Mouse (Mus musculus): ENCODE measurements around the gene Map4. TPM values are rescaled to one million over a fixed set of nuclear protein-coding genes. Genes with fewer than 3 reads are reported as not detected.

Gene Map4
- polyA plus RNA-seq, 1 experiment from 2014 or later: 54.4 TPM

DNA sequence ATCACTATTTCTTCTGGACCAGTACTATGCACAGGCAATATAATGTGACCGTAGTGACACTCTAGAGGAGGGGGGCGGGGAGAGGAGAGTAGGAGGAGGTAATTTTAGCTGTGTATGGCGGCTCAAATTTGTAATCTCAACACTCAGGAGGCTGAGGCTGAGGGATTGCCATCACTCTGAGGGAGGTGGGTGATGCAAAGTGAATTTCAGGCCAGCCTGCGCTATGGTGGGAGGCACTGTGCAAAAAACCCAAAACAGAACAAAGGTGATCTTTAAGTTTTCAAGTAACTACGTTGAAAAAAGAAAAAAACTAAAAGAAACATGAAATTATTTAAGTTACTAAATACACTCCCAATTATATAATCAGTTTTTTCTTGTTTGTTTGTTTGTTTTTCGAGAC, 508 bp upstream of the Map4 start:
- H3K4me2 ChIP-seq (replicated peaks): peak overlapping the region; percentile 52
- H3K27me3 ChIP-seq (replicated peaks): no peaks in the 10 kb centered on the region
- WGBS: 71% methylated on average over 6 of the region's 6 CpGs
- peak overlapping the region; percentile 71 for H3K4me3 ChIP-seq (replicated peaks)
- no peak for ATAC-seq
- H3K27ac ChIP-seq: peak overlapping the region; percentile 95
- H3K4me1 ChIP-seq (replicated peaks): 0 out of 2 replicates have a peak, but pooled peaks cover 2% of the 10 kb centered on the region
- no peaks in the 10 kb centered on the region for H3K9me3 ChIP-seq
- H3K9ac ChIP-seq: no peak overlapping the region
- no peaks in the 10 kb centered on the region for H3K36me3 ChIP-seq

DNA sequence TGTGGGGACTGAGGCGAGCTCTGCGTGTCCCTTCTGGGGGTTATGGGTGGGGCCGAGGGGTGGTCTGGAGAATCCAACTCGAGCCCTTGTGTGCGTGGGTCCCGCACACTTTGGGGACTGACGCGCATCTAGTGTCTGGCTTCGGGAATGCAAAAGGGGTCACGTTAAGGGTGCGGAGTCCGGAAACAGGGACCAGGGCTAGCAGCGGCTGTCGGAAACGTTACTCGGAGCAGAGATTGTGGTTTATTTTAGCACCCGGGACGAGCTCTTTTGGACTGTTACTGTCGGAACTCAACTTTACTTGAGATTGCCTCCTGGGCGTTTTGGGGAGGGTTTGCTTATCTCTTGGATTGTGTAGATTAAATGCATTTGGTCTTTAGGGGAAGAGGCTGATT, 1.1 kb downstream of the Map4 start:
- under 1% methylated on average over 20 of the region's 20 CpGs for WGBS
- ATAC-seq: no peak
- H3K36me3 ChIP-seq: no peaks in the 10 kb centered on the region
- H3K4me2 ChIP-seq (replicated peaks): peak overlapping the region; percentile 82
- 0 out of 2 replicates have a peak, but pooled peaks cover 2% of the 10 kb centered on the region for H3K4me1 ChIP-seq (replicated peaks)
- H3K9ac ChIP-seq: peak overlapping the region; percentile 76
- H3K27me3 ChIP-seq (replicated peaks): no peaks in the 10 kb centered on the region
- no peaks in the 10 kb centered on the region for H3K9me3 ChIP-seq
- peak overlapping the region; percentile 71 for H3K4me3 ChIP-seq (replicated peaks)
- H3K27ac ChIP-seq: peak overlapping the region; percentile 95

DNA sequence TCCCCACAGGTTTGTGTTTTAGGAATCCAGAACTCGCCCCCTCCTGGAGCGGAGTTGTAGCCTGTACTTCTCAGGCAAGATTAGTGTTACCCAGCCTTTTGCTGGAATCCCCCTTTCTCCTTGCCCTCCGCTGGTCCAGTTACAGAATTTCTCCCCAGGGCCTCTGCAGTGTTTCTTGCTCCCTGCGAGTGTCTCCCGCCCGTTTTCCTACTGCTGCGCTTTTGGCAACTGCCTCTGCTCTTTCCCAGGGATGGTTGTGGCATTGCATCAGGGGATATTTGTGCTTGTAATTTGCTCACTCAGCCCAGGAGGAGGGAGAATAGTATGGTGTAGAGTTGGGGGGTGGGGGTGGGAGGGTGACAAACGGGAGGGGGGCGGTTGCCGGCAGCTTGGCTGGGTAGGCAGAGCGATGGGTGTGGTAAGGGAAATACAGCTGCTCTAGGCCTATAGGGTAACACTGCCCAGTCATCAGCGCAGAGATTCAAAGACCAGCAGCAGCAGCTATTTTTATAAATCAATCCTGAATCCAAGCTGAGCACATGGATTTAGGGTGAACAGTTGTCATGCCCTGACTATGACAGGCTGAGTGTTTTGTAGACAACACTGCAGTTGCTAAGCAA, 1.6 kb downstream of the Map4 start:
- WGBS: 2% methylated on average over 12 of the region's 12 CpGs
- no peak for ATAC-seq
- H3K9me3 ChIP-seq: no peaks in the 10 kb centered on the region
- H3K27me3 ChIP-seq (replicated peaks): no peaks in the 10 kb centered on the region
- H3K27ac ChIP-seq: peak overlapping the region; percentile 95
- H3K36me3 ChIP-seq: no peaks in the 10 kb centered on the region
- H3K4me2 ChIP-seq (replicated peaks): peak overlapping the region; percentile 82
- 0 out of 2 replicates have a peak, but pooled peaks cover 2% of the 10 kb centered on the region for H3K4me1 ChIP-seq (replicated peaks)
- peak overlapping the region; percentile 71 for H3K4me3 ChIP-seq (replicated peaks)
- peak overlapping the region; percentile 76 for H3K9ac ChIP-seq

DNA sequence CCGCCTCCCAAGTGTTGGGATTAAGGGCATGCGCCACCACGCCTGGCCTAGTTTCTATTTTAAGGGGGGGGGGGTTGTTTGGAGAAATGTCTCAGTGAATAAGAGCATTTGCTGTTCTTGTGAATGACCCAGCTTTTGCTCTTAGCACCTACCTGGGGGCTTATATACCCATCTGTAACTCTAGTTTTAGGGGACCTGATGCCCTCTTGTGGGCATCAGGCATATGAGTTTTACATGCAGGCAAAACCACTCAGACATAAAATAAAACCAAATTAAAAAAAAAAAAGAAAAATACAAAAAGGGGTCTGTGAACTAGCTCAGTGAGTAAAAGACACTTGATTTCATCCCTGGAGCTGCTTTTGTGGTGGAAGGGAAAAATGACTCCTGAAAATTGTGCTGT, 8.1 kb downstream of the Map4 start:
- 97% methylated on average over 3 of the region's 3 CpGs for WGBS
- H3K36me3 ChIP-seq: no peaks in the 10 kb centered on the region
- no peak for ATAC-seq

DNA sequence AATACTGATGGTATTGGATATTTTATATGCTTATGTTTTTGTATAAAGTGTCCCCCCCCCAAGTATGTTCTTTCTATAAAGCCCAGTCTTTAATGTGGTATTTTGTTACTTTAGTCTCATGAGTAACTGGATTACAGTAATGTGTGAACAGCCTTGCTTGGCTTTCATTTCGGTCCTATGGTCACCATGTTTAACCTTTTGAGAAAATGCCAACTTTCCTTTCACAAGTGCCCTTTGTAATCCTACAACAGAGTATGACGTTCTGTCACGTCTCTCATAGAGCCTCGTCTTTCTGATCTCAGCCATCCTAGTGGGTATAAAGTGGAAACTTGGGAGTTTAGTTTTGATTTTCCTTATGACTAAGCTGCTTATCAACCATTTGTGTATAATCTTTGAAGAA, 11.5 kb downstream of the Map4 start:
- Histone ChIP-seq H3K4me1 (replicated peaks) (peaks cover 6% of the 10 kb centered on the region; the same call in 1 of the 2 replicates), H3K9ac (no peak overlapping the region), H3K36me3 (no peaks in the 10 kb centered on the region), H3K4me3 (replicated peaks) (no peak overlapping the region), H3K27me3 (replicated peaks) (no peaks in the 10 kb centered on the region), H3K4me2 (replicated peaks) (no peak overlapping the region), H3K9me3 (no peaks in the 10 kb centered on the region), H3K27ac (no peak overlapping the region)
- no peak for ATAC-seq
- WGBS: 91% methylated on average over 4 of the region's 4 CpGs

More for the DNA sequence above, 8.1 kb downstream of the Map4 start:
- no peak overlapping the region for H3K9ac ChIP-seq
- H3K4me2 ChIP-seq (replicated peaks): no peak overlapping the region
- H3K4me1 ChIP-seq (replicated peaks): peaks cover 6% of the 10 kb centered on the region; the same call in 1 of the 2 replicates
- H3K27me3 ChIP-seq (replicated peaks): no peaks in the 10 kb centered on the region
- H3K4me3 ChIP-seq (replicated peaks): no peak overlapping the region
- H3K9me3 ChIP-seq: no peaks in the 10 kb centered on the region
- no peak overlapping the region for H3K27ac ChIP-seq

DNA sequence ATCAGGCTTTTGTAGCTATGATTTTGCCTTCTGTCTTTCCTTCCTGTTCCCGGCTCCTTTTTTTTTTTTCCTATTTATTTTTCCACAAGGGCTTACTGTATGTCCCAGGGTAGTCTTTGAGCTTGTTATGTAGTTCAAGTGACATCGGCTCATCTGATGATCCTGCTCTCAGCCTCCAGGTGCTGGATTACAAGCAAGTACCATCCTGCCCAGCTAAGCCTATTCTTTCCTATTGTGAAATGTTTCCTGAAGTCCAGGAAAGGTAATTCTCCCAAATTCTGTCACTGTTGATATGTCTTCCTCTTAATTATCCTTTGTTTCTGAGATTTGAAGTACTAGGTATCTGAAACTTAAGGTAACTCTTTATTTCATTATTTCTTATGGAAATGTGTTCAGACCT, 13.5 kb downstream of the Map4 start:
- H3K27ac ChIP-seq: no peak overlapping the region
- ATAC-seq: no peak
- H3K9me3 ChIP-seq: no peaks in the 10 kb centered on the region
- H3K9ac ChIP-seq: no peak overlapping the region
- H3K4me2 ChIP-seq (replicated peaks): no peak overlapping the region
- H3K4me3 ChIP-seq (replicated peaks): no peak overlapping the region
- no peaks in the 10 kb centered on the region for H3K36me3 ChIP-seq
- H3K27me3 ChIP-seq (replicated peaks): no peaks in the 10 kb centered on the region
- WGBS: 85% methylated on average over 2 of the region's 2 CpGs
- peaks cover 5% of the 10 kb centered on the region; the same call in 1 of the 2 replicates for H3K4me1 ChIP-seq (replicated peaks)

DNA sequence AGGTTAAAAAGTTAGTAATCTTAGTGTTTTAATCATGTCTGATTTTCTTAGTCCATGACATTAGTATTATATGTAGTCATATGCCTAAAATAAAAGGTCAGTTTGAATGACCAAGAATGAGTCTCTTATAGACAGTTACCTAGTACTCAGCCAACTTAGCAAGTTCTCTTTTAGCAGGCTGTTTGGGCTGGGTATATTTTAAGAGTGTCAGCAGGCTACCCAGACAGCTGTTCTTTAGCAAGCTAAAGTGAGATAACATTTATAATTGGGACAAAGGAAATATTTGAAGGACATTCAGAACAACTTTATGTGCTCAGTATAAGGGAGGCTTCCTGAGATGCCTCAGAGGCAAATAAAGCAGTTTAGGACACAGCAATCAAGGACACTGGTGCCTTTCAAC, 17.3 kb downstream of the Map4 start:
- Histone ChIP-seq H3K36me3 (no peaks in the 10 kb centered on the region), H3K27me3 (replicated peaks) (no peaks in the 10 kb centered on the region), H3K27ac (no peak overlapping the region), H3K9ac (no peak overlapping the region), H3K4me3 (replicated peaks) (no peak overlapping the region), H3K4me1 (replicated peaks) (no peaks in the 10 kb centered on the region), H3K9me3 (no peaks in the 10 kb centered on the region), H3K4me2 (replicated peaks) (no peak overlapping the region)
- ATAC-seq: no peak

DNA sequence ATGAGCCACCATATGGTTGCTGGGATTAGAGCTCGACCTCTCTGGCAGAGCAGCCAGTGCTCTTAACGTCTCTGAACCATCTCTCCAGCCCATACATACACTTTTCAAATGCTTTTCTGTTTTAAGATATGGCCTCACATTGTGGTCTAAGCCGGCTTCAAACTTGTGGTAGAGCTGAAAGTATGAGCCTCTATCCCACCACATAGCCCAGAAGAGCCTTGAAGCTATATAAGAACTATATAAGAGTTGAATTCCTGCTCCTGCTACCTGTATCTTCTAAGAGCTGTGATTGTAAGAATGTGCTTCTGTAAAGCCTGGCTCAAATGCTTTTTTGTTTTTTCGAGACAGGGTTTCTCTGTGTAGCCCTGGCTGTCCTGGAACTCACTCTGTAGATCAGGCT, 18.5 kb downstream of the Map4 start:
- ATAC-seq: no peak
- Histone ChIP-seq H3K27ac (no peak overlapping the region), H3K4me3 (replicated peaks) (no peak overlapping the region), H3K27me3 (replicated peaks) (no peaks in the 10 kb centered on the region), H3K4me2 (replicated peaks) (no peak overlapping the region), H3K36me3 (no peaks in the 10 kb centered on the region), H3K9ac (no peak overlapping the region), H3K4me1 (replicated peaks) (no peaks in the 10 kb centered on the region), H3K9me3 (no peaks in the 10 kb centered on the region)
- WGBS: 91% methylated on average over 4 of the region's 4 CpGs

DNA sequence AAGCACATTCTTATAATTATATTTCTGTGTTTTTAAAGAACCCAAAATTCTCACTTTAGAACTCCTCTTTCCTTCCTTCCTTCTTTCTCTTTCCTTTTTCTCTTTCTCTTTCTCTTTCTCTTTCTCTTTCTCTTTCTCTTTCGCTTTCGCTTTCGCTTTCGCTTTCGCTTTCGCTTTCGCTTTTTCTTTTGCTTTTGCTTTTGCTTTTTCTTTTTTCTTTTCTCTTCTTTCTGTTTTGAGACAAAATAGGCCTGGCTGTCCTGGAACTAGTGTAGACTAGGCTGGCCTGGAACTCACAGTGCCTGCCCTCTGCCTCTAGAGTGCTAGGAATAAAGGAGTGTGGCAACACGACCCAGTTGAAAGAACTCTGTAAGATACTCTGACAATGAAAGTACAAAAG, 22.3 kb downstream of the Map4 start:
- no peak for ATAC-seq
- no peaks in the 10 kb centered on the region for H3K36me3 ChIP-seq
- no peak overlapping the region for H3K9ac ChIP-seq
- no peak overlapping the region for H3K4me3 ChIP-seq (replicated peaks)
- no peaks in the 10 kb centered on the region for H3K4me1 ChIP-seq (replicated peaks)
- no peak overlapping the region for H3K4me2 ChIP-seq (replicated peaks)
- H3K9me3 ChIP-seq: no peaks in the 10 kb centered on the region
- 93% methylated on average over 8 of the region's 8 CpGs for WGBS
- no peaks in the 10 kb centered on the region for H3K27me3 ChIP-seq (replicated peaks)
- H3K27ac ChIP-seq: no peak overlapping the region

DNA sequence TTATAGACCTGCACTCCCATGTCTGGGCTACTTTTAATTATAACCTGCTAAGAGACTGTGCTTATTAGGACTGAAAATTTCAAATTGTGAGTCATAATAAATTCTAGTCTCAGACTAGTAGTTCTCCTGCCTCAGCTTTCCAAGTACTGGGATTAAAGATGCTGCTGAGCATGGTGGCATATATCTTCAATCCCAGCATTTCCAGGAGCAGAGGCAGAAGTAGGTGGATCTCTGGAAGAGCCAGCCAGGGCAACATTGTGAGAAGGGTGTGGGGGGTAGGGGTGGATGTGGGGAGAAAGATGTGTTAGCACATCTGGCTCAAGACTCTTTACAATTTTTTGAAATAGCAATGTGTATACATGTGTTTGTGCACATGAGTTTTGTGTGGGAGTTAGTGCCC, 23.4 kb downstream of the Map4 start:
- H3K4me2 ChIP-seq (replicated peaks): no peak overlapping the region
- no peak for ATAC-seq
- H3K27me3 ChIP-seq (replicated peaks): no peaks in the 10 kb centered on the region
- no peaks in the 10 kb centered on the region for H3K9me3 ChIP-seq
- H3K9ac ChIP-seq: no peak overlapping the region
- no peak overlapping the region for H3K27ac ChIP-seq
- H3K4me3 ChIP-seq (replicated peaks): no peak overlapping the region
- H3K4me1 ChIP-seq (replicated peaks): no peaks in the 10 kb centered on the region
- no peaks in the 10 kb centered on the region for H3K36me3 ChIP-seq

DNA sequence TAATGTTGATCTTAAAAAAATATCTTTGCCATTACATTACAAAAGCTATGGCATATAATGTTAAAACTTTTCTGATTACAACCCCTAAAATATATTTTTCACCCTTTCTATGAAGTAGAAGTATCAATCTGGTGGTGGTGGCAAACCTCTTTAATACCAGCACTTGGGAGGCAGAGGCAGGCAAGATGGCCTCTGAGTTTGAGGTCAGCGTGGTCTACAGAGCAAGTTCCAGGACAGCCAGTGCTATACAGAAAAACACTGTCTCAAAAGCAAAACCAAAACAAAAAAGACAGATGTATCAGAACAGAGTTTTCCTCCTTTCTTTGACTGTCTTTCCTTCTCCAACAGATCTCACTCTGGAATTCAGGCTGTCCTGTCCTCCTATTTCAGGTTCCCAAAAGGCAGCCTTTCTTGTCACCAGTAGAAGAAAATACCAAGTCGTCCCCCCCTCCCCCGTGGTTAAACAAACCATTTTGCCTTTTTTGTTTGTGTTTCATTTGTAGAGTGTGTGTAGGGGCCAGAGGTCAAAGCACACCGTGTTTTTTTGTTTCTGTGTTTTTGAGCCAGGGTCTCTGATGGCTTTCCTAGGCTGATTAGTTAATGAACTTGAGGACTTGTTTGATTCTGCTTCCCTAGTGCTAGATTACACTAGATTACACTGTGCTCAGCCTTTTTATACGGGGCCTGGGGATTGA, 28.3 kb downstream of the Map4 start:
- Histone ChIP-seq H3K27ac (no peak overlapping the region), H3K9ac (no peak overlapping the region), H3K4me1 (replicated peaks) (0 out of 2 replicates have a peak, but pooled peaks cover 4% of the 10 kb centered on the region), H3K4me3 (replicated peaks) (no peak overlapping the region), H3K36me3 (no peaks in the 10 kb centered on the region), H3K27me3 (replicated peaks) (no peaks in the 10 kb centered on the region), H3K9me3 (no peaks in the 10 kb centered on the region), H3K4me2 (replicated peaks) (no peak overlapping the region)
- 39% methylated on average over 5 of the region's 5 CpGs for WGBS
- no peak for ATAC-seq

DNA sequence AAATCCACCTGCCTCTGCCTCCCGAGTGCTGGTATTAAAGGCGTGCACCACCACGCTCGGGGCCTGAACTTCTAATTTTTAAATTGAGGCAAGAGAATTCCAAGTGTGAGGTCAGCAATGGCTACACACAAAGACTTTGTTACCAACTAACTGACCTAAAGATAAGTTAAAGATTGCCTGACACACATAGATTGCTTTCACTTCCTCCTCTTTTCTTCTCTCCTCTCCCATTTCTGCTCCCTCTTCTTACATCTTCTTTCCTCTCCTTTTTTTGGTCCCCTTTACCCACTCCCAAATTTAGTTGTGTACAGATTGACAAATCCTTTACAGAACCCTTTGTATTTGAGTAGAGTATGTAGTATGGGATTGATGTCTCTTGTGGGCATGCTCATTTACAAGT, 29.3 kb downstream of the Map4 start:
- 85% methylated on average over 4 of the region's 4 CpGs for WGBS
- ATAC-seq: no peak

DNA sequence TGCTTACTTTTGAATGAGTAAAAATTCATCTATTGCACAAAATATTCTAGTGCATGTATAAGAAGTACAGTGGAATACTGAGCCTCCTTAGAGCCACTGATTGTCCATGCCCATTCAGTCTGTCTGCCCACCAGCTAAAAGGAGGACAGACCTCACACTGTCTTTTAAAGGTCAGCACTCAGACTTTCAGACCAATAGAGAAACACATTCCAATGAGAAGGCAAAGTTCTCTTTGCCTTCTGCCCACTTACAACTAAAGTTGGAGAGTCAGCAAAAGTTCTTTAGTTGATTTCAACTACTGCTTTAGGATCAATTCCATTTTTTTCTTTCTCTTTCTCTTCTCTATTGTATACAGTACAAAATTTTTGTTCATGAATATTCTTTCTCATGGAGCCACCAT, 33.5 kb downstream of the Map4 start:
- Histone ChIP-seq H3K27me3 (replicated peaks) (no peaks in the 10 kb centered on the region), H3K4me3 (replicated peaks) (no peak overlapping the region), H3K4me1 (replicated peaks) (0 out of 2 replicates have a peak, but pooled peaks cover 5% of the 10 kb centered on the region), H3K9me3 (no peaks in the 10 kb centered on the region), H3K36me3 (no peaks in the 10 kb centered on the region), H3K27ac (no peak overlapping the region), H3K4me2 (replicated peaks) (no peak overlapping the region), H3K9ac (no peak overlapping the region)
- ATAC-seq: no peak

More for the DNA sequence above, 29.3 kb downstream of the Map4 start:
- Histone ChIP-seq H3K9ac (no peak overlapping the region), H3K9me3 (no peaks in the 10 kb centered on the region), H3K27me3 (replicated peaks) (no peaks in the 10 kb centered on the region), H3K4me1 (replicated peaks) (0 out of 2 replicates have a peak, but pooled peaks cover 4% of the 10 kb centered on the region), H3K4me2 (replicated peaks) (no peak overlapping the region), H3K4me3 (replicated peaks) (no peak overlapping the region), H3K27ac (no peak overlapping the region), H3K36me3 (no peaks in the 10 kb centered on the region)
